Mouse (Mus musculus) C2C12 (cell line): Measurements from ENCODE around the gene Senp3.

Experiments
- CTCF ChIP-seq: IDR thresholded peaks from one replicate; pipeline ENCODE4 v1.5.1; 2011; ENCODE audit not compliant: control insufficient read depth, insufficient read depth, insufficient read length
- FOSL1 ChIP-seq: IDR thresholded peaks from one replicate; pipeline ENCODE4 v1.8.0; 2011; ENCODE audit warnings: mild to moderate bottlenecking, low read length; ENCODE audit not compliant: poor library complexity, insufficient read depth, severe bottlenecking
- MAX ChIP-seq: IDR thresholded peaks from one replicate; pipeline ENCODE4 v1.6.1; 2011; ENCODE audit warnings: mild to moderate bottlenecking, control low read depth
- MYOG ChIP-seq: IDR thresholded peaks from one replicate; pipeline ENCODE4 v1.6.1; 2011; ENCODE audit not compliant: control insufficient read depth, insufficient read length; ENCODE audit errors: extremely low read depth
- USF1 ChIP-seq: IDR thresholded peaks from one replicate; pipeline ENCODE4 v1.6.1; 2011; ENCODE audit warnings: low read depth, mild to moderate bottlenecking, control low read depth, moderate library complexity

DNA sequence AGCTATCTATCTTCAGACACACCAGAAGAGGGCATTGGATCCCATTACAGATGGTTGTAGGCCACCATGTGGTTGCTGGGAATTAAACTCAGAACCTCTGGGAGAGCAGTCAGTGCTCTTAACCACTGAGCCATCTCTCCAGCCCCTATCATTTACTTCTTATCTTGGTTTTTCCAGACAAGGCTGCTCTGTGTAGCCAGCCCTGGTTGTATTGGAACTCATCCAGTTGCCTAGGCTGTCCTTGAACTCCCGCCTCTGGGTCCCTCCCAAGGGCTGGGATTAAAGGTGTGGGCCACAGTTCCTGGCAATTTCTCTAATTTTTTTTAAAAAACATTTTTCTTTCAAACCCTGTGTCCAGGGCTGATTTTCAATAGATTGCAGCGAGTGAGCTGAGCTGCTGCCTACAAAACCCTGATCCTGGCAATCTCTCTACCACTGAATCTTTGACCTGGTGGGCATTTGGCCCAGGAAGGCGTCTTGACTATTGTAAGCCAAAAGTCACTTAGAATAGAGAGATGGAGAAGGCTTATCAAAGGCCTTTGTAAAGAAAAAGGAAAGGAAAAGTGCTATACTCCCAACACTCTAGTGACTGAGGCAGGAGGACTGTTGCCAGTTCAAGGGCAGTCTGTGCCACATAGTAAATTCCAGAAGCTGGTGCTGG is 20.5 kb downstream of the Senp3 start:
- no peak for TF ChIP-seq FOSL1
- no peak for TF ChIP-seq CTCF
- TF ChIP-seq USF1, result no peak
- no peak for TF ChIP-seq MAX
- TF ChIP-seq MYOG, result no peak
